Mouse (Mus musculus): ENCODE data around the gene Rab11fip4. TPM values are rescaled to one million over a fixed set of nuclear protein-coding genes. Genes with fewer than 3 reads are reported as not detected.

The Rab11fip4 gene
- total and polyA plus RNA-seq, 2 experiments from 2014 or later: not detected

DNA sequence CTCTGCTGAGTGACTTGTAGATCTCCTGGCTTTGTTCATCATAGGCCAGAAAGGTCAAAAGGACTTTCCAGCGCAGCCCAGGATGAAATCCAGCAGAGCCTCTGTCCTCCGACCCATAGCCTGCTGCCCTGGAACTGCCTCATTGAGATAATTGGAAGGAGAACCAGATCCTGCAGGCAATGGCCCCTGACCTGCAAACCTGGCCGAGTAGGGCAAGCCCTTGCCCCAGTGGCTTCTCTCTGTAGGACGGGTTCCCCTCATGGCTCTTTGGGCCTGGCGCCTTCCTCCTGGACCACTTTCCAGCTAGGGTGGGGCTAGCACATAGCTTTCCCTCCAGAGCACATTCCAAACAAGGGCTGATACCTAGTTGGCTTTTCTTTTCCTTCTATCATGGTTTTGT lies 131.8 kb downstream of the Rab11fip4 start:
- Histone ChIP-seq H3K27me3 (ENCODE audit: control insufficient read depth, insufficient read depth, low read length) (no peaks in the 10 kb centered on the region), H3K4me2 (ENCODE audit: low read depth, low read length) (no peak overlapping the region), H3K9me3 (replicated peaks; ENCODE audit: control insufficient read depth, low read length) (no peaks in the 10 kb centered on the region), H3K27ac (ENCODE audit: low read depth) (no peak overlapping the region), H3K4me1 (ENCODE audit: control insufficient read depth, insufficient read depth) (no peaks in the 10 kb centered on the region), H3K9ac (replicated peaks; ENCODE audit: low read depth, low read length) (no peak overlapping the region), H3K4me3 (ENCODE audit: low read depth, low read length) (no peak overlapping the region), H3K36me3 (replicated peaks; ENCODE audit: control insufficient read depth, insufficient read depth, low read length) (no peaks in the 10 kb centered on the region)
- DNase-seq (ENCODE audit: low spot score) (no peak), ATAC-seq (ENCODE audit: insufficient read depth, low read depth) (no peak)
- 80% methylated on average over 5 of the region's 5 CpGs for WGBS
- TF ChIP-seq EP300 (IDR thresholded peaks at IDR 0.05; ENCODE audit: low read depth) (no peak), CTCF (IDR thresholded peaks at IDR 0.05; ENCODE audit: low read depth) (no peak)

DNA sequence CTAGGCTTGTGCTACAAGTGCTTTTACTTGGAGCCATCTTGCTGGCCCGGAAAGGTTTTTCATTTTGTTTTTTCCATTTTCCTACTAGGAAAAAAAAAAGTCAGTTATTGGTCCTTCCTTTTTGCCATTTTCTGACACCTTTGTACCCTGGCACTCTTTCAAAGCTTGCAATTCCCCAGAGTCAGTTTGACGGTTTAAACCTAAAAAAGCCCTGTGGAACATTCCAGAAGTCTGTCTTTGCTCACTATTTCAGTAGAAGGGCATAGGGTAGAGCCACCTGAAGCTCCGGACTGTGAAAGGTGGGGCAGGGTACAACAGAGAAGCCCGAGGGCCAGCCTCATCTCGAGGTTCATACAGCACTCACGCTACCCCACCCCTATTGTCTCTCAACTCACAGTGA lies 134.0 kb downstream of the Rab11fip4 start:
- WGBS: 82% methylated on average over 6 of the region's 6 CpGs
- H3K4me3 ChIP-seq (ENCODE audit: low read depth, low read length): no peak overlapping the region
- peaks cover 8% of the 10 kb centered on the region for H3K4me1 ChIP-seq (ENCODE audit: control insufficient read depth, insufficient read depth)
- no peaks in the 10 kb centered on the region for H3K9me3 ChIP-seq (replicated peaks; ENCODE audit: control insufficient read depth, low read length)
- ATAC-seq (ENCODE audit: insufficient read depth, low read depth) (no peak), DNase-seq (ENCODE audit: low spot score) (no peak)
- H3K27me3 ChIP-seq (ENCODE audit: control insufficient read depth, insufficient read depth, low read length): no peaks in the 10 kb centered on the region
- no peak overlapping the region for H3K27ac ChIP-seq (ENCODE audit: low read depth)
- H3K9ac ChIP-seq (replicated peaks; ENCODE audit: low read depth, low read length): no peak overlapping the region
- no peak for TF ChIP-seq CTCF (IDR thresholded peaks at IDR 0.05; ENCODE audit: low read depth)
- TF ChIP-seq EP300 (IDR thresholded peaks at IDR 0.05; ENCODE audit: low read depth): no peak
- H3K36me3 ChIP-seq (replicated peaks; ENCODE audit: control insufficient read depth, insufficient read depth, low read length): no peaks in the 10 kb centered on the region
- no peak overlapping the region for H3K4me2 ChIP-seq (ENCODE audit: low read depth, low read length)

DNA sequence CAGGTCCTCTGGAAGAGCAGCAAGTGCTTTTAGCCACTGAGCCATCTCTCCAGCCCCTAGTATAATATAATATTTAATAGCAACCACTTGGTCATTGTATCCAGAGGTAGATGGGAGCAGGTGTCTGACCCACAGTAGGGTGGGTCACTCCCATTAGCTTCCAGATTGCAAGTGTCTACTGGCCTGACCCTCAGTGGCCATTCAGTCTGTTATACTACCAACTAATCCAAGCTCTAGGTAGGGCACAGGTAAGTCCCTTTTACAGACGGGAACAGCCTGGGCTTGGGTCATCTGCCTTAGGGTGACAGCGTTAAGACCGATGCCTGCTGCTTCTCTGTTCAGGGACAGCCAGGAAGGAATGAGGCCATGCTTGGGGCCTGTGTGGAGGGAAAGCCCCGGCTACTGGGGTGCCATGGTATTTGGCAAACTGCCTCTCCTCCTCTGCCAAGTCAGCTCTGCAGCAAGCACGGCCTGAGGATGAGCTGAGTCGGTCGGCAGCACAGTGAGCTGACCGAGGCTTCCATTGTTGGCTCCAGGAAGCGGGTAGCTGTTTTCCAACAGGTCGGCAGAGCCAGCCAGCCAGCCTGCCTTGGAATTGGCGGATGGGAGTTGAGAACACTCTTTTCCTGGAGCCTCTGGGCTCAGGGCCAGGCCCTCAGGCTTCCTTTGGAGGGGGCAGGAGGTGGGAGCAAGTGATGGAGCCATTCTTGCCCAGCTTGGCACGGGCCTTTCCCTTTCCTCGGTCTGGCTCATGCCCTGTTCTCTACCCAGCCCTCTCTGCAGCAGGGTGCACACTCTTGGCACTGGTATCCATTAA lies 138.4 kb downstream of the Rab11fip4 start:
- Histone ChIP-seq H3K4me2 (ENCODE audit: low read depth, low read length) (no peak overlapping the region), H3K27ac (ENCODE audit: low read depth) (peak overlapping the region; percentile 67), H3K4me1 (ENCODE audit: control insufficient read depth, insufficient read depth) (peaks cover 13% of the 10 kb centered on the region), H3K36me3 (replicated peaks; ENCODE audit: control insufficient read depth, insufficient read depth, low read length) (no peaks in the 10 kb centered on the region; the same call in 1 of the 2 replicates), H3K4me3 (ENCODE audit: low read depth, low read length) (no peak overlapping the region), H3K27me3 (ENCODE audit: control insufficient read depth, insufficient read depth, low read length) (no peaks in the 10 kb centered on the region), H3K9ac (replicated peaks; ENCODE audit: low read depth, low read length) (no peak overlapping the region), H3K9me3 (replicated peaks; ENCODE audit: control insufficient read depth, low read length) (no peaks in the 10 kb centered on the region)
- peak; percentile 51 for DNase-seq (ENCODE audit: low spot score)
- TF ChIP-seq CTCF (IDR thresholded peaks at IDR 0.05; ENCODE audit: low read depth) (no peak), EP300 (IDR thresholded peaks at IDR 0.05; ENCODE audit: low read depth) (no peak)
- ATAC-seq (ENCODE audit: insufficient read depth, low read depth): peak; percentile 71
- WGBS: 27% methylated on average over 13 of the region's 13 CpGs

DNA sequence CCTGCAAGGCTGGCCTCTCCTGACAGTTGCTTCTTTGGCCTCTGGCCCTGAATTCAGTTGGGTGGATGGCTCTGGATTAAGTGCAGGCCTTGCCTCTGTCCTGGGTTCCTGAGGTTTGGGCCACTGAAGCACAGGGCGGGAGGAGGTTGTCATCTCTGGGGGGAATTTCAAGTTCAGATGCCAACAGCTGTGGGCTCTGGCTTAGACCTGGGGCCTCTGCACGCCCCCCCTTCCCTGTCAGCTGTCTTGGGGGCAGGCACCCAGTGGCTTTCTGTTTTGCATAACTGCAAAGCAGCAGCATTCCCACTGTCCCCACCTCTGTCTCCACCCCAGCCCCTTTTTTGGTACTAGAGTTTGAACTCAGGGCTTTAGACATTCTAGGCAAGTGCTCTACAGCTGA lies 139.4 kb downstream of the Rab11fip4 start:
- Histone ChIP-seq H3K27ac (ENCODE audit: low read depth) (peak overlapping the region; percentile 67), H3K4me3 (ENCODE audit: low read depth, low read length) (no peak overlapping the region), H3K36me3 (replicated peaks; ENCODE audit: control insufficient read depth, insufficient read depth, low read length) (no peaks in the 10 kb centered on the region; the same call in 1 of the 2 replicates), H3K4me1 (ENCODE audit: control insufficient read depth, insufficient read depth) (peaks cover 13% of the 10 kb centered on the region), H3K4me2 (ENCODE audit: low read depth, low read length) (no peak overlapping the region), H3K9me3 (replicated peaks; ENCODE audit: control insufficient read depth, low read length) (no peaks in the 10 kb centered on the region), H3K27me3 (ENCODE audit: control insufficient read depth, insufficient read depth, low read length) (no peaks in the 10 kb centered on the region), H3K9ac (replicated peaks; ENCODE audit: low read depth, low read length) (no peak overlapping the region)
- no peak for ATAC-seq (ENCODE audit: insufficient read depth, low read depth)
- TF ChIP-seq EP300 (IDR thresholded peaks at IDR 0.05; ENCODE audit: low read depth): no peak
- TF ChIP-seq CTCF (IDR thresholded peaks at IDR 0.05; ENCODE audit: low read depth): no peak
- WGBS: 87% methylated on average over 2 of the region's 2 CpGs
- DNase-seq (ENCODE audit: low spot score): no peak

DNA sequence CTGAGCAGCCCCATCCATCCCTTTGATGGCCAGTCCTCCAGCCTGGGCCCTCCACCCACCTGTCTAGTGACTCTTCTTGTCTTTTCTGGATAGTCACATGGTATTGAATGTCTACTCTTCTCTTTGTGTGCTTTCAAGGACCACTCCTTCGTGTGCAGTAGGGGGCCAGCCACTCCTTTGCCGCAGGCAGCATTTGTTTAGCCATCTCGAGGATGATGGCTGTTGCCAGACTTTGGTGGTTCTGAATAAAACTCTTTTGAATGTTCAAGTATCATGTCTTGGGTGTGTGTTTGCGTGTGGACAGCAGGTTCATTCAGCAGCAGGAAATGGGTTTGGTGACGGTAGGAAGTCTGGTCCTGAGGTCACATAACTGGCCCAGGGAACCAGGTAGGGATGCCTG lies 140.5 kb downstream of the Rab11fip4 start:
- DNase-seq (ENCODE audit: low spot score) (no peak), ATAC-seq (ENCODE audit: insufficient read depth, low read depth) (no peak)
- 85% methylated on average over 5 of the region's 5 CpGs for WGBS
- no peaks in the 10 kb centered on the region; the same call in 1 of the 2 replicates for H3K36me3 ChIP-seq (replicated peaks; ENCODE audit: control insufficient read depth, insufficient read depth, low read length)
- no peak overlapping the region for H3K4me2 ChIP-seq (ENCODE audit: low read depth, low read length)
- H3K9me3 ChIP-seq (replicated peaks; ENCODE audit: control insufficient read depth, low read length): no peaks in the 10 kb centered on the region
- no peaks in the 10 kb centered on the region for H3K27me3 ChIP-seq (ENCODE audit: control insufficient read depth, insufficient read depth, low read length)
- H3K27ac ChIP-seq (ENCODE audit: low read depth): no peak overlapping the region
- H3K4me1 ChIP-seq (ENCODE audit: control insufficient read depth, insufficient read depth): peaks cover 13% of the 10 kb centered on the region
- TF ChIP-seq CTCF (IDR thresholded peaks at IDR 0.05; ENCODE audit: low read depth): no peak
- TF ChIP-seq EP300 (IDR thresholded peaks at IDR 0.05; ENCODE audit: low read depth): no peak
- no peak overlapping the region for H3K9ac ChIP-seq (replicated peaks; ENCODE audit: low read depth, low read length)
- H3K4me3 ChIP-seq (ENCODE audit: low read depth, low read length): no peak overlapping the region
